Mouse (Mus musculus): ENCODE results near the gene Kif6. TPM values are rescaled to one million over a fixed set of nuclear protein-coding genes. Genes with fewer than 3 reads are reported as not detected.

Gene Kif6
- 1 to 10 TPM; 3.8 to 5.6 (median 4.3) TPM for total RNA-seq (2022)

GRCm38 (mm10) chr17:49614577-49615235, at the start of gene Kif6:
TSS of gene Kif6 (plus strand) at chr17:49615136.
- DNase-seq (ENCODE audit: low spot score in 2 of 2) = peak; percentile 69 to 87

- DNase-seq (ENCODE audit: low spot score in 2 of 2) = no peak
These were observed 46.2 kb upstream of the Kif6 start for GRCm38 (mm10) chr17:49568717-49569116.

- no peak for DNase-seq (ENCODE audit: low spot score in 2 of 2)
These were observed 37.6 kb upstream of the Kif6 start for GRCm38 (mm10) chr17:49577321-49577720.

- DNase-seq (ENCODE audit: low spot score in 2 of 2) = no peak
These were observed 32.5 kb upstream of the Kif6 start for GRCm38 (mm10) chr17:49582471-49582870.

- peak in 1 of 2 experiments; percentile 48 for DNase-seq (ENCODE audit: low spot score in 2 of 2)
These were observed 24.9 kb upstream of the Kif6 start for GRCm38 (mm10) chr17:49590051-49590450.

- no peak for DNase-seq (ENCODE audit: low spot score in 2 of 2)
These were observed 9.5 kb upstream of the Kif6 start for GRCm38 (mm10) chr17:49605397-49605796.

GRCm38 (mm10) chr17:49607351-49608027, 7.4 kb upstream of the Kif6 start:
- DNase-seq (ENCODE audit: low spot score in 2 of 2) = no peak

GRCm38 (mm10) chr17:49610296-49610695, 4.6 kb upstream of the Kif6 start:
- DNase-seq (ENCODE audit: low spot score in 2 of 2) = no peak

GRCm38 (mm10) chr17:49615241-49615651, 310 bp downstream of the Kif6 start:
- DNase-seq (ENCODE audit: low spot score in 2 of 2) = no peak

- DNase-seq (ENCODE audit: low spot score in 2 of 2) = no peak
These were observed 9.6 kb downstream of the Kif6 start for GRCm38 (mm10) chr17:49624572-49624971.

GRCm38 (mm10) chr17:49627011-49627794, 12.3 kb downstream of the Kif6 start:
- no peak for DNase-seq (ENCODE audit: low spot score in 2 of 2)

GRCm38 (mm10) chr17:49628875-49629274, 13.9 kb downstream of the Kif6 start:
- DNase-seq (ENCODE audit: low spot score in 2 of 2) = no peak

GRCm38 (mm10) chr17:49633041-49633440, 18.1 kb downstream of the Kif6 start:
- DNase-seq (ENCODE audit: low spot score in 2 of 2) = no peak

GRCm38 (mm10) chr17:49641903-49642302, 27.0 kb downstream of the Kif6 start:
- no peak for DNase-seq (ENCODE audit: low spot score in 2 of 2)

- no peak for DNase-seq (ENCODE audit: low spot score in 2 of 2)
These were observed 27.4 kb downstream of the Kif6 start for GRCm38 (mm10) chr17:49642336-49642735.

GRCm38 (mm10) chr17:49642889-49643490, 28.1 kb downstream of the Kif6 start:
- DNase-seq (ENCODE audit: low spot score in 2 of 2) = peak; percentile 22 to 31

- no peak for DNase-seq (ENCODE audit: low spot score in 2 of 2)
These were observed 31.3 kb downstream of the Kif6 start for GRCm38 (mm10) chr17:49646267-49646666.

- no peak for DNase-seq (ENCODE audit: low spot score in 2 of 2)
These were observed 34.0 kb downstream of the Kif6 start for GRCm38 (mm10) chr17:49648970-49649369.

GRCm38 (mm10) chr17:49649394-49649793, 34.5 kb downstream of the Kif6 start:
- DNase-seq (ENCODE audit: low spot score in 2 of 2) = no peak

- no peak for DNase-seq (ENCODE audit: low spot score in 2 of 2)
These were observed 35.4 kb downstream of the Kif6 start for GRCm38 (mm10) chr17:49650366-49650765.

- DNase-seq (ENCODE audit: low spot score in 2 of 2) = peak in 1 of 2 experiments; percentile 11
These were observed 37.4 kb downstream of the Kif6 start for GRCm38 (mm10) chr17:49652357-49652756.

- DNase-seq (ENCODE audit: low spot score in 2 of 2) = no peak
These were observed 37.9 kb downstream of the Kif6 start for GRCm38 (mm10) chr17:49652800-49653199.
